Mouse (Mus musculus): ENCODE measurements around the gene Gm6217. TPM values are rescaled to one million over a fixed set of nuclear protein-coding genes. Genes with fewer than 3 reads are reported as not detected.
"Not testable (repeated sequence)": the region's sequence is repeated elsewhere in the genome, so short reads cannot be mapped to it uniquely, and the experiment has no call there.

Gm6217 gene
- total RNA-seq, 1 experiment = not detected

- TF ChIP-seq ZC3H11A (IDR thresholded peaks at IDR 0.05; ENCODE audit: borderline replicate concordance, low read depth, low read length) (no peak), CHD2 (IDR thresholded peaks at IDR 0.05; ENCODE audit: low read depth, low read length) (no peak), HCFC1 (IDR thresholded peaks at IDR 0.05; ENCODE audit: borderline replicate concordance, insufficient read depth, low read length) (no peak), MAFK (IDR thresholded peaks at IDR 0.05; ENCODE audit: insufficient read depth, low read depth, low read length) (no peak), ZNF384 (IDR thresholded peaks at IDR 0.05; ENCODE audit: low read depth, low read length) (no peak)
- H3K27ac ChIP-seq (ENCODE audit: insufficient read depth, low read depth, low read length, poor library complexity, severe bottlenecking) = no peak within 1 kb of the TSS
- H3K4me3 ChIP-seq (ENCODE audit: insufficient read depth in 1 of 2, low read depth in 1 of 2, low read length in 2 of 2, poor library complexity in 1 of 2, severe bottlenecking in 1 of 2) = peak within 1 kb of the TSS; percentile 52 to 57; a peak in 3 of 4 replicates
- no peaks in the 10 kb centered on the region for H3K4me1 ChIP-seq (ENCODE audit: control insufficient read depth in 2 of 2, insufficient read depth in 2 of 2, low read length in 2 of 2, poor library complexity in 1 of 2)
- H3K9ac ChIP-seq (ENCODE audit: insufficient read depth, low read depth, low read length, poor library complexity, severe bottlenecking) = no peak within 1 kb of the TSS
- no peaks in the 10 kb centered on the region for H3K9me3 ChIP-seq (ENCODE audit: control insufficient read depth, insufficient read depth, low read depth, low read length)
- in situ Hi-C loops (cut with MboI; ENCODE audit: low sequenced_read_pairs in 2 of 2, unreplicated experiment in 2 of 2) = no loop called here
- no peaks in the 10 kb centered on the region for H3K36me3 ChIP-seq (ENCODE audit: control insufficient read depth, insufficient read depth, low read length, poor library complexity, severe bottlenecking)
- DNase-seq (ENCODE audit: low read depth, low spot score) = no peak
These were observed 6.5 kb downstream of the Gm6217 start, which contains the start of gene A030014E15Rik for GRCm38 (mm10) chr1:82924650-82925049. A030014E15Rik (plus strand) TSS chr1:82924917.

- in situ Hi-C loops (cut with MboI; ENCODE audit: low sequenced_read_pairs in 2 of 2, unreplicated experiment in 2 of 2); H3K9ac ChIP-seq (ENCODE audit: insufficient read depth, low read depth, low read length, poor library complexity, severe bottlenecking); H3K4me3 ChIP-seq (ENCODE audit: insufficient read depth in 1 of 2, low read depth in 1 of 2, low read length in 2 of 2, poor library complexity in 1 of 2, severe bottlenecking in 1 of 2); H3K9me3 ChIP-seq (ENCODE audit: control insufficient read depth, insufficient read depth, low read depth, low read length); H3K4me1 ChIP-seq (ENCODE audit: control insufficient read depth in 2 of 2, insufficient read depth in 2 of 2, low read length in 2 of 2, poor library complexity in 1 of 2); H3K36me3 ChIP-seq (ENCODE audit: control insufficient read depth, insufficient read depth, low read length, poor library complexity, severe bottlenecking); DNase-seq (ENCODE audit: low read depth, low spot score); H3K27ac ChIP-seq (ENCODE audit: insufficient read depth, low read depth, low read length, poor library complexity, severe bottlenecking): not testable (repeated sequence)
These were observed 17.8 kb downstream of the Gm6217 start for GRCm38 (mm10) chr1:82913434-82913833.

- Histone ChIP-seq H3K4me1 (ENCODE audit: control insufficient read depth in 2 of 2, insufficient read depth in 2 of 2, low read length in 2 of 2, poor library complexity in 1 of 2) (no peaks in the 10 kb centered on the region), H3K27ac (ENCODE audit: insufficient read depth, low read depth, low read length, poor library complexity, severe bottlenecking) (no peak within 1 kb of the TSS), H3K4me3 (ENCODE audit: insufficient read depth in 1 of 2, low read depth in 1 of 2, low read length in 2 of 2, poor library complexity in 1 of 2, severe bottlenecking in 1 of 2) (no peak within 1 kb of the TSS), H3K9me3 (ENCODE audit: control insufficient read depth, insufficient read depth, low read depth, low read length) (no peaks in the 10 kb centered on the region), H3K9ac (ENCODE audit: insufficient read depth, low read depth, low read length, poor library complexity, severe bottlenecking) (no peak within 1 kb of the TSS), H3K36me3 (ENCODE audit: control insufficient read depth, insufficient read depth, low read length, poor library complexity, severe bottlenecking) (no peaks in the 10 kb centered on the region)
- in situ Hi-C loops (cut with MboI; ENCODE audit: low sequenced_read_pairs in 2 of 2, unreplicated experiment in 2 of 2) = no loop called here
- DNase-seq (ENCODE audit: low read depth, low spot score) = no peak
- no peak for TF ChIP-seq ZNF384 (IDR thresholded peaks at IDR 0.05; ENCODE audit: low read depth, low read length)
- TF ChIP-seq ZC3H11A (IDR thresholded peaks at IDR 0.05; ENCODE audit: borderline replicate concordance, low read depth, low read length) = no peak
- no peak for TF ChIP-seq MAFK (IDR thresholded peaks at IDR 0.05; ENCODE audit: insufficient read depth, low read depth, low read length)
- no peak for TF ChIP-seq CHD2 (IDR thresholded peaks at IDR 0.05; ENCODE audit: low read depth, low read length)
- TF ChIP-seq HCFC1 (IDR thresholded peaks at IDR 0.05; ENCODE audit: borderline replicate concordance, insufficient read depth, low read length) = no peak
These were observed 18.2 kb downstream of the Gm6217 start, which contains the start of gene A030005L19Rik for GRCm38 (mm10) chr1:82913025-82913424. A030005L19Rik (plus strand) TSS chr1:82913325.

- H3K36me3 ChIP-seq (ENCODE audit: control insufficient read depth, insufficient read depth, low read length, poor library complexity, severe bottlenecking) = peaks cover 5% of the 10 kb centered on the region; the same call in 1 of the 2 replicates
- no peak overlapping the region for H3K27ac ChIP-seq (ENCODE audit: insufficient read depth, low read depth, low read length, poor library complexity, severe bottlenecking)
- no peak overlapping the region for H3K4me3 ChIP-seq (ENCODE audit: insufficient read depth in 1 of 2, low read depth in 1 of 2, low read length in 2 of 2, poor library complexity in 1 of 2, severe bottlenecking in 1 of 2)
- no peak for DNase-seq (ENCODE audit: low read depth, low spot score)
- no peaks in the 10 kb centered on the region for H3K4me1 ChIP-seq (ENCODE audit: control insufficient read depth in 2 of 2, insufficient read depth in 2 of 2, low read length in 2 of 2, poor library complexity in 1 of 2)
- no peak overlapping the region for H3K9ac ChIP-seq (ENCODE audit: insufficient read depth, low read depth, low read length, poor library complexity, severe bottlenecking)
- TF ChIP-seq HCFC1 (IDR thresholded peaks at IDR 0.05; ENCODE audit: borderline replicate concordance, insufficient read depth, low read length) = no peak
- TF ChIP-seq ZC3H11A (IDR thresholded peaks at IDR 0.05; ENCODE audit: borderline replicate concordance, low read depth, low read length) = no peak
- TF ChIP-seq MAFK (IDR thresholded peaks at IDR 0.05; ENCODE audit: insufficient read depth, low read depth, low read length) = no peak
- in situ Hi-C loops (cut with MboI; ENCODE audit: low sequenced_read_pairs in 2 of 2, unreplicated experiment in 2 of 2) = no loop called here
- H3K9me3 ChIP-seq (ENCODE audit: control insufficient read depth, insufficient read depth, low read depth, low read length) = no peaks in the 10 kb centered on the region
These were observed 25.3 kb downstream of the Gm6217 start for GRCm38 (mm10) chr1:82905886-82906285.

- Histone ChIP-seq H3K36me3 (ENCODE audit: control insufficient read depth, insufficient read depth, low read length, poor library complexity, severe bottlenecking) (peaks cover 11% of the 10 kb centered on the region), H3K4me3 (ENCODE audit: insufficient read depth in 1 of 2, low read depth in 1 of 2, low read length in 2 of 2, poor library complexity in 1 of 2, severe bottlenecking in 1 of 2) (no peak overlapping the region), H3K9ac (ENCODE audit: insufficient read depth, low read depth, low read length, poor library complexity, severe bottlenecking) (no peak overlapping the region), H3K27ac (ENCODE audit: insufficient read depth, low read depth, low read length, poor library complexity, severe bottlenecking) (no peak overlapping the region), H3K4me1 (ENCODE audit: control insufficient read depth in 2 of 2, insufficient read depth in 2 of 2, low read length in 2 of 2, poor library complexity in 1 of 2) (no peaks in the 10 kb centered on the region), H3K9me3 (ENCODE audit: control insufficient read depth, insufficient read depth, low read depth, low read length) (no peaks in the 10 kb centered on the region)
- in situ Hi-C loops (cut with MboI; ENCODE audit: low sequenced_read_pairs in 2 of 2, unreplicated experiment in 2 of 2) = no loop called here
- TF ChIP-seq ZC3H11A (IDR thresholded peaks at IDR 0.05; ENCODE audit: borderline replicate concordance, low read depth, low read length) (no peak), HCFC1 (IDR thresholded peaks at IDR 0.05; ENCODE audit: borderline replicate concordance, insufficient read depth, low read length) (no peak), MAFK (IDR thresholded peaks at IDR 0.05; ENCODE audit: insufficient read depth, low read depth, low read length) (no peak), CHD2 (IDR thresholded peaks at IDR 0.05; ENCODE audit: low read depth, low read length) (no peak), ZNF384 (IDR thresholded peaks at IDR 0.05; ENCODE audit: low read depth, low read length) (no peak)
- no peak for DNase-seq (ENCODE audit: low read depth, low spot score)
These were observed 30.0 kb downstream of the Gm6217 start for GRCm38 (mm10) chr1:82901201-82901600.

All from ES-E14 (cell line).